Mouse (Mus musculus): ENCODE results near the gene Bhlha15.
A peak's percentile ranks its signal among the peaks of the same experiment; 100 is the strongest.

GRCm38 (mm10) chr5:144207478-144207877 lies 17.4 kb downstream of the Bhlha15 start:
- peak; percentile 94 for TF ChIP-seq CTCF (conservative IDR thresholded peaks at IDR 0.05; ENCODE audit: low read length)
- no peak for TF ChIP-seq POU5F1 (IDR thresholded peaks at IDR 0.05; ENCODE audit: borderline replicate concordance, low read length)
- TF ChIP-seq NANOG (IDR thresholded peaks at IDR 0.05; ENCODE audit: borderline replicate concordance, low read length): no peak

All from E14TG2a.4 (cell line).